Mouse (Mus musculus) CH12.LX (cell line): ENCODE measurements around the gene Fubp3.

Experiments
- CTCF ChIP-seq, 2 experiments: IDR thresholded peaks in 1 of 2; conservative IDR thresholded peaks in 1 of 2; 2 replicates each; pipeline ENCODE4 v1.5.1; 2011 to 2012; ENCODE audit warnings: low read depth in 2 of 2, low read length in 2 of 2, improper control_type of control experiment in 1 of 2, inconsistent platforms in 1 of 2, mild to moderate bottlenecking in 1 of 2, moderate library complexity in 1 of 2
- IRF4 ChIP-seq: IDR thresholded peaks from 2 replicates; pipeline ENCODE4 v1.6.1; 2014; ENCODE audit warnings: low read depth, mild to moderate bottlenecking, inconsistent platforms, low read length, improper control_type of control experiment
- MAFK ChIP-seq: IDR thresholded peaks from 2 replicates; pipeline ENCODE4 v1.6.1; 2011; ENCODE audit warnings: low read length, improper control_type of control experiment; ENCODE audit not compliant: insufficient replicate concordance
- MAX ChIP-seq: IDR thresholded peaks from 2 replicates; pipeline ENCODE4 v1.6.1; 2011; ENCODE audit warnings: low read length, improper control_type of control experiment
- POLR2A ChIP-seq: IDR thresholded peaks from 2 replicates; pipeline ENCODE4 v1.6.1; 2011; ENCODE audit warnings: low read depth, mild to moderate bottlenecking, improper control_type of control experiment, low read length
- USF2 ChIP-seq: conservative IDR thresholded peaks from 2 replicates; pipeline ENCODE4 v1.6.1; 2011; ENCODE audit warnings: low read depth, low read length, improper control_type of control experiment

- no peak for TF ChIP-seq POLR2A
- TF ChIP-seq USF2: no peak
- TF ChIP-seq CTCF (conservative IDR thresholded peaks at IDR 0.05 in 1 of 2, IDR thresholded peaks at IDR 0.05 in 1 of 2; ENCODE audit: low read depth in 2 of 2, low read length in 2 of 2): no peak
- no peak for TF ChIP-seq MAX
- no peak for TF ChIP-seq MAFK
- no peak for TF ChIP-seq IRF4
Observed at GRCm38 (mm10) chr2:31541581-31541980, 30.9 kb upstream of the Fubp3 start.
